ENCODE assay signal across 10 mouse cellular contexts in the genomic region with DNA sequence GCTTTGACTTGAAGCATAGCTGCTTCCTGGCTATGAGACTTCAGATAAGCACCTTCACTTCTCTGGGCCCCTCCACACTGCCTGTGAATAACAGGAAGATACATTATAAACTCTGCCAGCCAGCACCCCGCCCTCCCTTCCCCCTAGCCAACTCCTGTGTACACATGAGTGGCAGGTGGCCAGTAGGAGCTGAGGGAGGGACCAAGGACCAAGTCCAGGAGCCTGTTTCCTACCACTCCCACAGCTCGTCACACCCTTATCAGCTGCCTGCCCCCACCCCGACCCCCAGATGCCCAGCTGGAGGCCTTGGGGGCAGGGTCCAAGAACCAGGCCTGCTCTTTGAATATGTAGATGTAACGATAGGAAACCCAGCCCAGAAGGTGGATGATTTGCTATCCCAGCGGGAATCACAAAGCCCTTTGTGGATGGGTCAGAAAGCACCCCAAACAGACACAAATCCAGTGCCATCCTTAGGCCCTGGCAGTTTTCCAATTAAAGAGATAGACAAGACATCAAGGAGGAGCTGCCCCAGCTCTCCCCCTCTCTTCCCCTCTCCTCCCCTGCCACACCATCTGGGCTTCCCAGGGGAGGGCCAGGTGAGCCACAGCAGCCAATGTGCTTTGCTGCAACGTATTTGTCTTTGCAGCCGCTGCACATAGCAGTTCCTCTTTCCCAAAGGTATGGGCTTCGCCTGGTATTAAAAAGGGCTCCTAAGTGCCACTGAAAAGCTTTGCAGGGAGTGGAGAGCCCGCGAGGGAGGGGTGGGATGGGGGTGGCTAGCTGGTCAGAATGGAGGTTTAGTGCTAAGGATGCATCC. TPM values are rescaled to one million over a fixed set of nuclear protein-coding genes. Genes with fewer than 3 reads are reported as not detected.
DNase-seq lines count a peak whose midpoint lies in the region; ATAC-seq and TF ChIP-seq lines count a peak whose summit lies in the region.
"Had no signal": no experiment of that assay in that cellular context is flagged by ENCODE, and none has a peak within 500 bp of the region (broad histone marks: within the 10 kb centered on the region; RNA-seq: fewer than 3 reads in every experiment).

No protein-coding gene starts in this region.

- no peak overlapping the region for H3K4me3 ChIP-seq in hindbrain, embryonic 16.5 days (ENCODE audit: low read length)
- H3K4me3 ChIP-seq in gastrocnemius, adult 2 months = no peak overlapping the region

- no peak for TF ChIP-seq CTCF in gastrocnemius, adult 2 months (IDR thresholded peaks at IDR 0.05)

- peak; percentile 9; the same call in 1 of the 2 replicates for ATAC-seq in hindbrain, embryonic 16.5 days
- 0 out of 2 replicates have a peak, but pooled peaks have one; percentile 29 for ATAC-seq in megakaryocyte progenitor cell, adult 5-6 weeks (replicated peaks; ENCODE audit: poor library complexity)
- ATAC-seq: Patski had no signal

- intact Hi-C loops in gastrocnemius, adult 2 months (cut with DNase I) = no loop called here

- no peaks in the 10 kb centered on the region for H3K9me3 ChIP-seq in hindbrain, embryonic 16.5 days (ENCODE audit: control insufficient read depth, low read length)
- H3K9me3 ChIP-seq: megakaryocyte, embryonic 14.5 days had no signal

- H3K36me3 ChIP-seq in hindbrain, embryonic 16.5 days (ENCODE audit: control insufficient read depth, insufficient read depth, low read length) = no peaks in the 10 kb centered on the region

- WGBS in hindbrain, embryonic 16.5 days = 14% methylated on average over 10 of the region's 10 CpGs

- H3K9ac ChIP-seq in hindbrain, embryonic 16.5 days (ENCODE audit: low read depth, low read length) = no peak overlapping the region

- H3K27ac ChIP-seq in hindbrain, embryonic 16.5 days (ENCODE audit: low read depth, low read length) = no peak overlapping the region
- H3K27ac ChIP-seq in gastrocnemius, adult 2 months = no peak overlapping the region

- H3K4me1 ChIP-seq in hindbrain, embryonic 16.5 days (ENCODE audit: control insufficient read depth, insufficient read depth, low read depth, low read length) = peaks cover 11% of the 10 kb centered on the region

- DNase-seq in kidney, postnatal 10 days = peak; percentile 62
- no peak for DNase-seq in kidney, adult 8-10 months
- peak; percentile 94 for DNase-seq in R1 (ENCODE audit: low read depth, low spot score)
- DNase-seq in thymus, postnatal 0 days (ENCODE audit: low spot score) = no peak
- no peak for DNase-seq in urinary bladder, postnatal 25 days (ENCODE audit: low spot score)
- no peak for DNase-seq in gastrocnemius, adult 2 months

- no peaks in the 10 kb centered on the region for H3K27me3 ChIP-seq in hindbrain, embryonic 16.5 days (replicated peaks; ENCODE audit: control insufficient read depth, insufficient read depth, low read length)

- no peak overlapping the region for H3K4me2 ChIP-seq in hindbrain, embryonic 16.5 days (ENCODE audit: low read length)

RNA-seq across cellular contexts. Expression of gene Nectin1, which starts 14.1 kb away (rescaled TPM):
- polyA plus RNA-seq in hindbrain, embryonic 16.5 days (2015; fragmentation: Nextera tagmentation; extraction: Ambion mirVana) = 12.9 and 15.5 TPM in 2 replicates
- 1.7 and 2.0 TPM in 2 replicates for total RNA-seq in megakaryocyte progenitor cell, adult 5-6 weeks (2015)
- total RNA-seq in megakaryocyte progenitor cell, adult 5-6 weeks (2017) = 0.08 and 0.54 TPM in 2 replicates
- polyA plus RNA-seq in thymus, postnatal 0 days (2015; fragmentation: Nextera tagmentation; extraction: Ambion mirVana) = 7.7 and 9.9 TPM in 2 replicates
- total RNA-seq in gastrocnemius, adult 2 months (2021) = 1 to 10 TPM; 1.2 to 2.9 TPM

Comparison
In these comparisons a context has a peak if more than half of its experiments do, and no peak if none do; other contexts are left out.
1. DNase-seq: peak in kidney, postnatal 10 days (single experiment) and R1 (single experiment); none in kidney, adult 8-10 months (0 of 2), thymus, postnatal 0 days (single experiment), urinary bladder, postnatal 25 days (single experiment) and gastrocnemius, adult 2 months (single experiment).